Mouse (Mus musculus): ENCODE data around the gene Vmn1r54. TPM values are rescaled to one million over a fixed set of nuclear protein-coding genes. Genes with fewer than 3 reads are reported as not detected.
"Not testable (repeated sequence)": the region's sequence is repeated elsewhere in the genome, so short reads cannot be mapped to it uniquely, and the experiment has no call there.

Gene Vmn1r54
- not detected in 2 replicates for polyA plus RNA-seq (2015; fragmentation: Nextera tagmentation; extraction: Ambion mirVana)

GRCm38 (mm10) chr6:90246000-90246399, at the start of gene Vmn1r54:
Gene Vmn1r54, plus strand, starts transcription at chr6:90246300.
- DNase-seq (ENCODE audit: low spot score) = no peak

GRCm38 (mm10) chr6:90202493-90202892, 43.6 kb upstream of the Vmn1r54 start, which contains the start of gene V1ra8:
Gene V1ra8, plus strand, starts transcription at chr6:90202793.
- not testable (repeated sequence) for DNase-seq (ENCODE audit: low spot score)

- no peak for DNase-seq (ENCODE audit: low spot score)
Observed at GRCm38 (mm10) chr6:90224338-90224737, 21.8 kb upstream of the Vmn1r54 start, which contains the start of gene Vmn1r53. Gene Vmn1r53, minus strand, starts transcription at chr6:90224438.

GRCm38 (mm10) chr6:90232114-90232513, 14.0 kb upstream of the Vmn1r54 start:
- not testable (repeated sequence) for DNase-seq (ENCODE audit: low spot score)

- DNase-seq (ENCODE audit: low spot score) = no peak
Observed at GRCm38 (mm10) chr6:90232681-90233080, 13.4 kb upstream of the Vmn1r54 start.

GRCm38 (mm10) chr6:90244019-90244418, 2.1 kb upstream of the Vmn1r54 start:
- no peak for DNase-seq (ENCODE audit: low spot score)

GRCm38 (mm10) chr6:90288265-90288664, 42.2 kb downstream of the Vmn1r54 start:
- DNase-seq (ENCODE audit: low spot score) = no peak

- no peak for DNase-seq (ENCODE audit: low spot score)
Observed at GRCm38 (mm10) chr6:90300919-90301318, 54.8 kb downstream of the Vmn1r54 start, which contains the start of gene BC048671. Gene BC048671, plus strand, starts transcription at chr6:90301219.

- DNase-seq (ENCODE audit: low spot score) = no peak
Observed at GRCm38 (mm10) chr6:90306315-90306975, 60.3 kb downstream of the Vmn1r54 start.

- no peak for DNase-seq (ENCODE audit: low spot score)
Observed at GRCm38 (mm10) chr6:90308839-90309778, 63.0 kb downstream of the Vmn1r54 start.

- DNase-seq (ENCODE audit: low spot score) = no peak
Observed at GRCm38 (mm10) chr6:90315961-90316360, 69.9 kb downstream of the Vmn1r54 start.

- DNase-seq (ENCODE audit: low spot score) = no peak
Observed at GRCm38 (mm10) chr6:90317510-90318258, 71.6 kb downstream of the Vmn1r54 start.

GRCm38 (mm10) chr6:90319019-90319418, 72.9 kb downstream of the Vmn1r54 start:
- no peak for DNase-seq (ENCODE audit: low spot score)

- no peak for DNase-seq (ENCODE audit: low spot score)
Observed at GRCm38 (mm10) chr6:90319475-90320191, 73.5 kb downstream of the Vmn1r54 start.

- no peak for DNase-seq (ENCODE audit: low spot score)
Observed at GRCm38 (mm10) chr6:90320429-90320828, 74.3 kb downstream of the Vmn1r54 start.

Other genes starting within 250 kb of the Vmn1r54 start
- gene Vmn1r47, start 230.2 kb upstream of the Vmn1r54 start, polyA plus RNA-seq (2015; fragmentation: Nextera tagmentation; extraction: Ambion mirVana) = not detected in 2 replicates
- gene Vmn1r48, start 209.5 kb upstream of the Vmn1r54 start, polyA plus RNA-seq (2015; fragmentation: Nextera tagmentation; extraction: Ambion mirVana) = not detected in 2 replicates
- not detected in 2 replicates for gene Vmn1r49, start 167.8 kb upstream of the Vmn1r54 start, polyA plus RNA-seq (2015; fragmentation: Nextera tagmentation; extraction: Ambion mirVana)
- not detected in 2 replicates for gene Vmn1r50, start 144.9 kb upstream of the Vmn1r54 start, polyA plus RNA-seq (2015; fragmentation: Nextera tagmentation; extraction: Ambion mirVana)
- gene Vmn1r51, start 123.7 kb upstream of the Vmn1r54 start, polyA plus RNA-seq (2015; fragmentation: Nextera tagmentation; extraction: Ambion mirVana) = not detected in 2 replicates
- gene Vmn1r52, start 71.5 kb upstream of the Vmn1r54 start, polyA plus RNA-seq (2015; fragmentation: Nextera tagmentation; extraction: Ambion mirVana) = not detected in 2 replicates
- gene V1ra8, start 43.5 kb upstream of the Vmn1r54 start, polyA plus RNA-seq (2015; fragmentation: Nextera tagmentation; extraction: Ambion mirVana) = not detected in 2 replicates
- not detected in 2 replicates for gene Vmn1r53, start 21.9 kb upstream of the Vmn1r54 start, polyA plus RNA-seq (2015; fragmentation: Nextera tagmentation; extraction: Ambion mirVana)
- gene BC048671, start 54.9 kb downstream of the Vmn1r54 start, polyA plus RNA-seq (2015; fragmentation: Nextera tagmentation; extraction: Ambion mirVana) = not detected in 2 replicates
- gene Chst13, start 78.9 kb downstream of the Vmn1r54 start, polyA plus RNA-seq (2015; fragmentation: Nextera tagmentation; extraction: Ambion mirVana) = 0.13 TPM in 1 of 2 replicates, not detected in the other
- 0.05 TPM in 1 of 2 replicates, not detected in the other for gene Uroc1, start 87.0 kb downstream of the Vmn1r54 start, polyA plus RNA-seq (2015; fragmentation: Nextera tagmentation; extraction: Ambion mirVana)
- gene Zxdc, start 123.2 kb downstream of the Vmn1r54 start, polyA plus RNA-seq (2015; fragmentation: Nextera tagmentation; extraction: Ambion mirVana) = 7.2 and 8.1 TPM in 2 replicates
- gene Cfap100, start 182.5 kb downstream of the Vmn1r54 start, polyA plus RNA-seq (2015; fragmentation: Nextera tagmentation; extraction: Ambion mirVana) = 0.27 and 0.62 TPM in 2 replicates
- gene Klf15, start 216.3 kb downstream of the Vmn1r54 start, polyA plus RNA-seq (2015; fragmentation: Nextera tagmentation; extraction: Ambion mirVana) = 10.9 and 13.7 TPM in 2 replicates
- 17.1 and 21.6 TPM in 2 replicates for gene Aldh1l1, start 240.1 kb downstream of the Vmn1r54 start, polyA plus RNA-seq (2015; fragmentation: Nextera tagmentation; extraction: Ambion mirVana)

Data from thymus, postnatal 0 days (tissue).